Mouse (Mus musculus): ENCODE results near the gene Pcdh9.

- TF ChIP-seq CTCF (IDR thresholded peaks at IDR 0.05; ENCODE audit: insufficient read depth, low read depth, low read length) (no peak), POLR2A (IDR thresholded peaks at IDR 0.05; ENCODE audit: insufficient read depth, low read depth, low read length) (no peak)
Measured at GRCm38 (mm10) chr14:93895131-93895530, 4.7 kb upstream of the Pcdh9 start.
